Mouse (Mus musculus): Measurements from ENCODE around the gene Itgb5.

Itgb5 gene

DNA sequence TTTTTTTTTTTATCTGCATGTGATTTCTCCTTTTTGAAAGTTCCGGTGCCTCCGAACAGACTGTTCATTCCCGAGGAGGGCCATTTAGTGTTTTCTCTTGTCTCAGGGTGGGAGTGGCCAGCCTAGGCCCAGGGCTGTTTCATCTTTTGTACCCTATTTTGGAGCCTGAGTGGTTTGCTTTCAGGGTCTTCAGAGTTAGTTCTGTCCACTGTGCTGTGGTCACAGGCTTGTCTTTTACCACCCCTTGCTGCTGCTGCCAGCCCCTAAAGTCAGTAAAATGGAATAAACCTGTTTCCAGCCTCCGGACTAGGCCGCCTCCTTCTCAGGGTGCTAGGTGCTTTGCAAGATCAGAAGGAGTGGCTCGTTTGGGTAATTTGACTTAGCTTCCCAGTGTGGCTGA, 2.6 kb downstream of the Itgb5 start:
- DNase-seq (ENCODE audit: low spot score in 2 of 2) = no peak

GRCm38 (mm10) chr16:33832728-33833428, 3.4 kb downstream of the Itgb5 start:
- DNase-seq (ENCODE audit: low spot score in 2 of 2) = no peak

DNA sequence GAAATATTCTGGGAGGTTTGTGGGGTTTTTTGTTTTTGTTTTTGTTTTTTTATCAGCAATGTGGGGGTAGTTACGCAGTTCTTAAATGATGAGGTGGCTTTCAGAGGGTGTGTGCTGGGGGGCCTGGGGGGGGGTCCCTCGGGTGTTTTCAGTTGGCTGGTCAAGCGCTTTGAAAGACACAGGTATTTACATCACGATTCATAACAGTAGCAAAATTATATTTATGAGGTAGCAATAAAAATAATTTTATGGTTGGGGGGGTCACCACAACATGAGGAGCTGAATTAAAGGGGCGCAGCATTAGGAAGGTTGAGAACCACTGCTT, 3.9 kb downstream of the Itgb5 start:
- no peak for DNase-seq (ENCODE audit: low spot score in 2 of 2)

GRCm38 (mm10) chr16:33833781-33834482, 4.5 kb downstream of the Itgb5 start:
- peak in 1 of 2 experiments; percentile 68 for DNase-seq (ENCODE audit: low spot score in 2 of 2)

- DNase-seq (ENCODE audit: low spot score in 2 of 2) = peak in 1 of 2 experiments; percentile 71
Observed at GRCm38 (mm10) chr16:33836676-33837075, 7.2 kb downstream of the Itgb5 start.

DNA sequence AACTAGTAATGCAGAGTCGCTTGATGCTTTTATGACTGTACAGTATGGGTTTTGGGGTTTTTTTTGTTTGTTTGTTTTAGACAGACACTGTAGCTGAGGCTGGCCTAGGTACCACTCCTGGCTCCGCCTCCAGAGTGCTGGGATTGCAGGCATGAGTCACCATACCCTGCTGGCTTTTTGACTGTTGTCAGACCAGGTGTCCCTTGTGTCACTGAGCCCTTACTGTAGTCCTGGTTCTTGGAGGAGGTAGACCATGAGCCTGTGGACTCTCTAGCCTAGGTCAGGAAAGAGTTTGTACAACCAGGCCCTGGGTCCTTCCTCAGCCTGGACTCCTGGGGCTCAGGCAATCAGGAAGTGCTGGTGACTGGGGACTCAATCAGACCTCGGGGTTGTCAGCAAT, 7.7 kb downstream of the Itgb5 start:
- no peak for DNase-seq (ENCODE audit: low spot score in 2 of 2)

GRCm38 (mm10) chr16:33840616-33841015, 11.2 kb downstream of the Itgb5 start:
- DNase-seq (ENCODE audit: low spot score in 2 of 2) = no peak

- no peak for DNase-seq (ENCODE audit: low spot score in 2 of 2)
Observed at GRCm38 (mm10) chr16:33842081-33842880, 12.8 kb downstream of the Itgb5 start.

DNA sequence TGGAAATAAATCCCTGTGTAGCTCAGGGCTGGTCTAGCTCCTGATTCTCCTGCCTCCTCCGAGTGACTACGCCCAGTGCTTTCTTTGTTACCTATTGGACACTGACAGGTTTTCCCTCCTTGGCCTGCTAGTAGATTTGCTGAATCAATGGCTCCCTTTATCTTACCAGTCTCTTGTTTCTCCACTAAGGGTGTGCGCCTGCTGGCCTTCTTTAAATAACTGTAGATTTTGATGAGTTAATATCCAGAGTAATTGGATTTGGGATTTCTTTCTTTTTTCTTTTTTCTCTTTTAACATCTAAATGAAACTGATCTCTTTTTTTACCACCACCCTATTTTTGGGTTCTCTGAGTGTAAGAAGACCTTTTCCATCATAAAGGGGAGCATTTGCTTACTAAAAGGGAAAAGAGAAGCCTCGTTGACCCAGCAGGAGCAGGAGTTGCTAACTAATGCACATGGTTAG, 14.7 kb downstream of the Itgb5 start:
- no peak for DNase-seq (ENCODE audit: low spot score in 2 of 2)

- no peak for DNase-seq (ENCODE audit: low spot score in 2 of 2)
Observed at GRCm38 (mm10) chr16:33844866-33845265, 15.4 kb downstream of the Itgb5 start.

DNA sequence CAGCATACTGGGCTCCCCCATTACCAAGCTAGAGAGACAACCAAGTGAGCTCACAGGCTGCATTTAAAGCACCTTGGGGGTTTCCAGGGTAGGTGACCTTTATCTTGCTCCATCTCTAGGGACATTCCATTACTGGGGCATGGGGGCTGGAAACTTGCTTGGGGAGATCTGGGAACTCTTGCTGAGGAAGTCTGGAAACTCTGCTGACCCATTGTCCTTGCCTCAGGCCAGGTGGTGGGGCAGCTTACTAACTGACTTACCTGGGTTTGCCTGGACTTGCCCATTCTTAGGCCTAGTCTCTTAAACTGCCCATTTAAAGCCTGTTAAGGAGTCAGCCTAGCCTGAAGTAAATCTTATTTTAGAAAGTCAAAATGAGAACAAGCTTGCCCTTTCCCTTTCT, 23.8 kb downstream of the Itgb5 start:
- no peak for DNase-seq (ENCODE audit: low spot score in 2 of 2)

DNA sequence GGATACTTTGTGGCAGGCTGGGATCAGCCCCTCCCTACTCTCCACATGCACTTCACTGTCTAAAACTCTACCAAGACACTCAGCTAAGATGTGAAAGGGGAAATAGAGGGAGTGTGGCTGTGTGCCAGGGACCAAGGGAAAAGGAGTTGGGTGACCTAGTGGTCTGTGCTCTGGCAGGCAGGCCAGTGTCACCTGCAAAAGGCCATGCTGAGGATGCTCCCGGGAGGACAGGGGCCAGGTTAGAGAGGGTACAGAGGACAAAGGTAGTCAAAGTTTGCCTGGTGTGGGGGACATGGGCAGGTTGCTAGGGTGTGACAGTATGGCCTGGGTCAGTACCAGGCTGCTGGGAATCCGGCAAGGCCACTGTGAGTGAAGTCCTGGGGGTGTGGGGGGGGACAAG, 29.3 kb downstream of the Itgb5 start:
- no peak for DNase-seq (ENCODE audit: low spot score in 2 of 2)

- no peak for DNase-seq (ENCODE audit: low spot score in 2 of 2)
Observed at GRCm38 (mm10) chr16:33859380-33859779, 29.9 kb downstream of the Itgb5 start.

DNA sequence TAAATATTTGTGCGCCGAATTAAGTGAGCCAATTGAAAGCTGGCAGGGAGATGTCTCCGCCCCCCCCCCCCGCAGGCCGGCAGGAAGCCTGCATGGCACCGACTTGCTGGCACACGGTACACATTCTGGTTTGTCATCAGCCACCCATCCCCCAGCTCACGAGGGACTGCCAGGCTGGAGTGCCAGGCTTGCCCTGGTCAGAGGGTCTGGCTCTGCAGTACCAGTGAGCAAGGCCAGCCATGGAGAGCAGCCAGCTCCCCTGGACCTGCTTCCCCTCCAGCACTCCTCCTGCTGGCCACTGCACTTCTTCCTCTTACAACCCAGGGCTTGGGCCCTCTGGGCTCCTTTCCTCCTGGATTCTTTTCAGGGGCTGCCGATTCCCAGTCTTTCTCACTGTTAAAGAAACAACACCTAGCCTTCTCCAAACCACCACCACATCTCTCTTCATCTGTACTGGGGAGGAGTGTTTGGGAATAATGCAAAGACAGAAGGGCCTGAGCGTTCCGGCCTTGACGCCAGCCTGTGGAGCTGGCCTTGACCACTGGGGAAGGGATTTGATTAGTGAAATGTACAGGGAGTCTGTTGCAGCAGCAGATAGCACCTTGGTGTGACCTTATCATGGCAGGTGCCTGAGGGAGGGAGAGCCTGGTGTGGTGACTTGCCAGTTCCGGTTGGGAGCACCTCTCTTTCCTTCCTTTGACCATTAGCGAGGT, 30.7 kb downstream of the Itgb5 start:
- peak; percentile 47 to 48 for DNase-seq (ENCODE audit: low spot score in 2 of 2)

DNA sequence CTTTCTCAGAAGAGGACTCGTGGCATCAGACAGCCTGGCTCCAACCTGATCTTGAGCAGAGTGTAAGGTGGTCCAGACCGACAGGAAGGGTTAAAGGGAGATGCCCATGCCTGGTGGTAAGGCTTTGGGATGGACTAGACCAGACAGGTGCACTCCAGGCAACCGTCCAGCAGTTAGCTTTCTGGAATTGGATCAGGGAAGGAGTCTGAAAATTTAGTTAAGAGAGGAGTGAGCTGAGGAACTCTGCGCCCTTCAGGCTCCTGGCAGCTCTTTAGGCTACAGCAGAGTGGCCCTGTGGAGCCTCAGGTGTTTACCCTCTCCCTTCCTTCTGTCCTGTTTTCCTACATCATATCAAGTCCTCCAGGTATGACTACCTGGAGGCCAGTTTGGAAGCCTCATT, 32.9 kb downstream of the Itgb5 start:
- DNase-seq (ENCODE audit: low spot score in 2 of 2) = no peak

GRCm38 (mm10) chr16:33863208-33863751, 33.8 kb downstream of the Itgb5 start:
- DNase-seq (ENCODE audit: low spot score in 2 of 2) = no peak

DNA sequence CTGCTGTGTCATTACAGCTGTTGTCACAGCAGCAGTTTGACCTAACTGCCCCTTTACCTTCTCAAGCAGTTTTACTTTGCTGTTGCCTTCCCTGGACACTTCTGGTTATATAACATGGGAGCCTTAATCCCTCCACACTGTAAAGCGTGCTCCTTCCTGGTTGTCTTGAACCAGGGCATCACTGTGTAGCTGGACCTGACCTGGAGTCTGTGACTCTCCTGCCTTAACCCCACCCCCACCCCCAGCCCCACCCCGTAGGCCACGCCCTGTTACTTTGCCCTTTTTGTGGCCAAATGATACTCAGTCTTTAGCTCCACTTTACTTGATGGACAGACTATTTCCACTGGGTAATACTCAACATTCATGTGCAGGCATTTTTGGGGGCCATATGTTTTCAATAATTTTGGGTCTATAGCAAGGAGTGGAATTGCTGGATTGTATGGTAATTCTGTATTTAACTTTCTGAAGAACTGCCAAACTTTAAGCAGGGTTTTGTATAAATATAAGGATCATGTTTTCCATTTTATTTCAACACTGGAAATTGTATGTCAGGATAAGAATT, 40.8 kb downstream of the Itgb5 start:
- no peak for DNase-seq (ENCODE audit: low spot score in 2 of 2)

- DNase-seq (ENCODE audit: low spot score in 2 of 2) = no peak
Observed at GRCm38 (mm10) chr16:33870988-33871758, 41.7 kb downstream of the Itgb5 start.

- peak; percentile 60 to 68 for DNase-seq (ENCODE audit: low spot score in 2 of 2)
Observed at GRCm38 (mm10) chr16:33871865-33872443, 42.5 kb downstream of the Itgb5 start.

GRCm38 (mm10) chr16:33873282-33873681, 43.8 kb downstream of the Itgb5 start:
- peak in 1 of 2 experiments; percentile 51 for DNase-seq (ENCODE audit: low spot score in 2 of 2)
